Mouse (Mus musculus): ENCODE measurements around the gene Ide. TPM values are rescaled to one million over a fixed set of nuclear protein-coding genes. Genes with fewer than 3 reads are reported as not detected.

The Ide gene
- polyA plus RNA-seq, 1 experiment from 2014 or later: 47.5 TPM

- 0 out of 2 replicates have a peak, but pooled peaks cover 12% of the 10 kb centered on the region for H3K36me3 ChIP-seq
- no peak overlapping the region for H3K9ac ChIP-seq
- H3K9me3 ChIP-seq: no peaks in the 10 kb centered on the region
- H3K27ac ChIP-seq: no peak overlapping the region
- 84% methylated on average over 5 of the region's 5 CpGs for WGBS
- ATAC-seq (ENCODE audit: insufficient read depth, low FRiP score, low read depth): no peak
- no peaks in the 10 kb centered on the region for H3K4me1 ChIP-seq
- H3K4me2 ChIP-seq: no peak overlapping the region
- no peaks in the 10 kb centered on the region for H3K27me3 ChIP-seq (replicated peaks)
- no peak overlapping the region for H3K4me3 ChIP-seq (replicated peaks)
Measured at GRCm38 (mm10) chr19:37327216-37327615, 10.4 kb downstream of the Ide start.

GRCm38 (mm10) chr19:37323566-37323965 lies 14.1 kb downstream of the Ide start:
- Histone ChIP-seq H3K4me2 (no peak overlapping the region), H3K4me3 (replicated peaks) (no peak overlapping the region), H3K9ac (no peak overlapping the region), H3K4me1 (no peaks in the 10 kb centered on the region), H3K9me3 (no peaks in the 10 kb centered on the region), H3K36me3 (0 out of 2 replicates have a peak, but pooled peaks cover 15% of the 10 kb centered on the region), H3K27ac (no peak overlapping the region), H3K27me3 (replicated peaks) (no peaks in the 10 kb centered on the region)
- 25% methylated on average over 3 of the region's 3 CpGs for WGBS
- no peak for ATAC-seq (ENCODE audit: insufficient read depth, low FRiP score, low read depth)

DNA sequence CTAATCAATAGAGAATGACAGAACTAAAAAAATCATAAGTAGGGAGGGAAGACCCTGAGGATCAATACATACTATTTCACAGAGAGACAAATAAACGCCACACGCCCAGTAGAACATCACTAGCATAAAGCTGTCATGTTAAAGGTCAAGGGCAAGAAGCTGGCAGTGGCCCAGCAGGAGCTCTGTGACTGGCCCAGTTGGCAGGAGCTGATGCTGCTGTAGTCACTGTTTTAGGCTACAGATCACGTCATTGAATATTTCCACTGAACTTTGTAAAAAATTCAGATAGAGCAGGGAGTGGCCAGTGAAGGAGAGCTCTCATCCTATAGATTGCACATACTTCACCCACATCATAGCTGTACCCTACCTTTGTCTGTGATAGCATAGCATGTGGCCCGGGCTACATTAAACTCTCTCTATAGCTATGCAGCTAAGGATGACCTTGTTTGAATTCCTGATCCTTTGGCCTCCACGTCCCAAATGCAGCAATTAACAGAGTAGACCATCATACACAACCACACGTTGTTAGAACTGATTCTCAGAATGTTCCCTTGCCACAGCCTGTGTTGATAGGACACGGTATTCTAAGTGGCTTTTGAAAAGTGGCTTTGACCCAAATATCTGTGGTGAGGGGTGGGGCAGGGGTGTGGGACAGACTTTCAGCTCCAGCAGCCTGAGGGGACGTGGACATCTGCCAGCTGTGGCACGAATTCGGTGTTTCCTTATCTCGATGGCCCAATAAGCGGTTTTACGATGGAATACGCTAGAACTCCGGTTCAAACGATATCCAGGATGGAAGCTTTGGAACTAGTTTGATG lies 16.6 kb downstream of the Ide start:
- ATAC-seq (ENCODE audit: insufficient read depth, low FRiP score, low read depth): no peak
- WGBS: 84% methylated on average over 16 of the region's 16 CpGs

GRCm38 (mm10) chr19:37317359-37317758 lies 20.3 kb downstream of the Ide start:
- no peak overlapping the region for H3K4me2 ChIP-seq
- no peaks in the 10 kb centered on the region for H3K27me3 ChIP-seq (replicated peaks)
- H3K4me3 ChIP-seq (replicated peaks): no peak overlapping the region
- no peak overlapping the region for H3K9ac ChIP-seq
- no peak for ATAC-seq (ENCODE audit: insufficient read depth, low FRiP score, low read depth)
- 0 out of 2 replicates have a peak, but pooled peaks cover 4% of the 10 kb centered on the region for H3K36me3 ChIP-seq
- no peak overlapping the region for H3K27ac ChIP-seq
- no peaks in the 10 kb centered on the region for H3K4me1 ChIP-seq
- H3K9me3 ChIP-seq: no peaks in the 10 kb centered on the region
- WGBS: 77% methylated on average over 4 of the region's 4 CpGs

More for the DNA sequence above, 16.6 kb downstream of the Ide start:
- no peak overlapping the region for H3K27ac ChIP-seq
- H3K9ac ChIP-seq: no peak overlapping the region
- no peaks in the 10 kb centered on the region for H3K9me3 ChIP-seq
- 0 out of 2 replicates have a peak, but pooled peaks cover 6% of the 10 kb centered on the region for H3K36me3 ChIP-seq
- H3K4me1 ChIP-seq: no peaks in the 10 kb centered on the region
- H3K27me3 ChIP-seq (replicated peaks): no peaks in the 10 kb centered on the region
- no peak overlapping the region for H3K4me3 ChIP-seq (replicated peaks)
- H3K4me2 ChIP-seq: no peak overlapping the region

GRCm38 (mm10) chr19:37315091-37315490 lies 22.6 kb downstream of the Ide start:
- Histone ChIP-seq H3K36me3 (no peaks in the 10 kb centered on the region), H3K9ac (no peak overlapping the region), H3K4me2 (no peak overlapping the region), H3K4me3 (replicated peaks) (no peak overlapping the region), H3K4me1 (no peaks in the 10 kb centered on the region), H3K27me3 (replicated peaks) (no peaks in the 10 kb centered on the region), H3K9me3 (no peaks in the 10 kb centered on the region), H3K27ac (no peak overlapping the region)
- ATAC-seq (ENCODE audit: insufficient read depth, low FRiP score, low read depth): no peak
- 82% methylated on average over 9 of the region's 9 CpGs for WGBS

DNA sequence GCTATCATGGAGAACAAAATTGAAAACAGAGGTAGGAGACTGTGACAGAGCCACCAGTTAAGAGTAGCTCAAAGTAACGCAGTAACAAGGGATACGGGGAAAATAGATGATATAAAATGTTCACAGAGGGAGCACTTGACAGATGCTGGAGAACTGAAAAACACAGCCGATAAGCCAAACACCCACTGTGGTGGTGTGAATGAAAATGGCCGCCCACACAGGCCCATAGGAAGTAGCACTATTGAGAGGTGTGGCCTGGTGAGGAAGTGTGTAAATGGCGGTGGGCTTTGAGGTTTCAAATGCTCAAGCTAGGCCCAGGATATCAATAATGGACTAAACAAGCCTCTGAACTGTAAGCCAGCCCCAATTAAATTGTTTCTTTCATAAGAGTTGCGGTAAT lies 26.2 kb downstream of the Ide start:
- 93% methylated on average over 6 of the region's 6 CpGs for WGBS
- H3K27ac ChIP-seq: no peak overlapping the region
- no peak overlapping the region for H3K4me2 ChIP-seq
- no peak overlapping the region for H3K9ac ChIP-seq
- H3K27me3 ChIP-seq (replicated peaks): no peaks in the 10 kb centered on the region
- H3K9me3 ChIP-seq: no peaks in the 10 kb centered on the region
- no peaks in the 10 kb centered on the region for H3K36me3 ChIP-seq
- ATAC-seq (ENCODE audit: insufficient read depth, low FRiP score, low read depth): no peak
- no peak overlapping the region for H3K4me3 ChIP-seq (replicated peaks)
- H3K4me1 ChIP-seq: no peaks in the 10 kb centered on the region

GRCm38 (mm10) chr19:37310133-37310532 lies 27.5 kb downstream of the Ide start:
- H3K4me1 ChIP-seq: no peaks in the 10 kb centered on the region
- H3K9me3 ChIP-seq: no peaks in the 10 kb centered on the region
- H3K9ac ChIP-seq: no peak overlapping the region
- H3K36me3 ChIP-seq: no peaks in the 10 kb centered on the region
- ATAC-seq (ENCODE audit: insufficient read depth, low FRiP score, low read depth): no peak
- H3K4me2 ChIP-seq: no peak overlapping the region
- H3K4me3 ChIP-seq (replicated peaks): no peak overlapping the region
- WGBS: 75% methylated on average over 4 of the region's 4 CpGs
- no peak overlapping the region for H3K27ac ChIP-seq
- H3K27me3 ChIP-seq (replicated peaks): no peaks in the 10 kb centered on the region

- ATAC-seq (ENCODE audit: insufficient read depth, low FRiP score, low read depth): no peak
- 65% methylated on average over 7 of the region's 7 CpGs for WGBS
- Histone ChIP-seq H3K27me3 (replicated peaks) (no peaks in the 10 kb centered on the region), H3K9ac (no peak overlapping the region), H3K9me3 (no peaks in the 10 kb centered on the region), H3K4me3 (replicated peaks) (no peak overlapping the region), H3K36me3 (no peaks in the 10 kb centered on the region), H3K4me2 (no peak overlapping the region), H3K4me1 (no peaks in the 10 kb centered on the region), H3K27ac (no peak overlapping the region)
Measured at GRCm38 (mm10) chr19:37308941-37309340, 28.7 kb downstream of the Ide start.

DNA sequence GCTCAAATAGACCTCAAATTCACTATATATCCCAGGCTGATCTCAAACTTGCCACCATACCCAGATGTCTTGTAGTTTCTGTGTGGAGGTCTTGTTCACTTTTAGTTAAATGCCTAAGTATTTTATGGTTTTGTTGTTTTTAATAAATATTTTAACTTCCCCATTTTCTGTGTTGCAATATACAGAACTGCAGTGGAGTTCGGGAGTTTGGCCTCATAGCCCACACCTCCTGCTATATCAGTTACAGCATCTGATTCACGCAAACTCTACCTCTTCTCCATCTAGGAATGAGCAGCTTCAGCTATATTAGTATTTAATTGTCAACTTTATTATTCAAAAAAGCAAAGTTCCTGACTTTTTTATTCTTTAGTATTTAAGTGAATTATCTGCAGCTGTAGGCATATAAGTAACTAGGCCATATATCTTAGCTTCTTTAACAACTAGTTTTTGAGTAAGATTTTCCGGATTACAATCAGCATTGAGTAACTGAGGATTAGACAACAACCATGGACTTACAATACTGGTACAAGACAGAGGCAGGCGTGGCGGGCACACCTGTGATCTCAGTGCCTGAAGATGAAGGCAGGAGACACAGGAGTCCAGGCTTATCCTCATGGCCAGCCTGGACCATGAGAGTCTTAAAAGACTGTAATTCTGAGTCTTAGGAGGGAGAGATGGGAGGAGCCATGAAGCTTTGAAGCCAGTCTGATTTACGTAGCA lies 29.7 kb downstream of the Ide start:
- ATAC-seq (ENCODE audit: insufficient read depth, low FRiP score, low read depth): no peak
- Histone ChIP-seq H3K9ac (no peak overlapping the region), H3K27ac (no peak overlapping the region), H3K36me3 (no peaks in the 10 kb centered on the region), H3K27me3 (replicated peaks) (no peaks in the 10 kb centered on the region), H3K4me1 (no peaks in the 10 kb centered on the region), H3K4me3 (replicated peaks) (no peak overlapping the region), H3K4me2 (no peak overlapping the region), H3K9me3 (no peaks in the 10 kb centered on the region)
- 89% methylated on average over 6 of the region's 6 CpGs for WGBS

DNA sequence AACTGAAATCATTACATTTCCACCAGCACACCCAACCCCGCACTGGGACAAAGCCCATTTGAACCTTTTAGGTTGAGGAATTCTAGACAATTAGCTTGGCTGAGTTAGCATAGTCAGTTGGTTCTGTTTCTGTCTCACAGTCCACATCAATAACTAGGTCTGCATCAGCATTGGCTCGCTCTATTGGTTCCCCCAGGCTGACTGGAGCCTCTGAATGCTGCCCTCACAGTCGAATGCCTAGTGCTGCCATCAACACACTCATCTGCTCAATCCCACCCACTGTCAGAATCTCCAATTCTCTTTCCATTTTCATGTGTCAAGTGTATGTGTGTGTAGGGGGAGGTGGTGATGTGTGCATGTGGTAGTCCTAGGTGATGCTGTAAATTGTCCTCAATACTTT lies 31.5 kb downstream of the Ide start:
- Histone ChIP-seq H3K27ac (no peak overlapping the region), H3K4me1 (no peaks in the 10 kb centered on the region), H3K4me3 (replicated peaks) (no peak overlapping the region), H3K36me3 (no peaks in the 10 kb centered on the region), H3K9ac (no peak overlapping the region), H3K9me3 (no peaks in the 10 kb centered on the region), H3K4me2 (no peak overlapping the region), H3K27me3 (replicated peaks) (no peaks in the 10 kb centered on the region)
- ATAC-seq (ENCODE audit: insufficient read depth, low FRiP score, low read depth): no peak
- 87% methylated on average over 3 of the region's 3 CpGs for WGBS

GRCm38 (mm10) chr19:37304866-37305265 lies 32.8 kb downstream of the Ide start:
- ATAC-seq (ENCODE audit: insufficient read depth, low FRiP score, low read depth): no peak
- Histone ChIP-seq H3K9ac (no peak overlapping the region), H3K27ac (no peak overlapping the region), H3K4me1 (no peaks in the 10 kb centered on the region), H3K4me3 (replicated peaks) (no peak overlapping the region), H3K27me3 (replicated peaks) (no peaks in the 10 kb centered on the region), H3K9me3 (no peaks in the 10 kb centered on the region), H3K36me3 (no peaks in the 10 kb centered on the region), H3K4me2 (no peak overlapping the region)
- WGBS: 94% methylated on average over 5 of the region's 5 CpGs

GRCm38 (mm10) chr19:37304006-37304405 lies 33.6 kb downstream of the Ide start:
- Histone ChIP-seq H3K9me3 (no peaks in the 10 kb centered on the region), H3K9ac (no peak overlapping the region), H3K27me3 (replicated peaks) (no peaks in the 10 kb centered on the region), H3K36me3 (no peaks in the 10 kb centered on the region), H3K4me1 (no peaks in the 10 kb centered on the region), H3K27ac (no peak overlapping the region), H3K4me2 (no peak overlapping the region), H3K4me3 (replicated peaks) (no peak overlapping the region)
- whole genome bisulfite sequencing: 41% methylated on average over 4 of the region's 4 CpGs
- no peak for ATAC-seq (ENCODE audit: insufficient read depth, low FRiP score, low read depth)
